Mouse (Mus musculus) urinary bladder, adult 18-20 months (tissue): ENCODE results near the gene Myh14.

ENCODE experiments used
- DNase-seq, 2 experiments: peaks; one replicate each; pipeline ENCODE4 v3.0.0; 2022; ENCODE audit warnings: low spot score in 2 of 2, mixed read lengths in 2 of 2

Myh14 gene

GRCm38 (mm10) chr7:44581637-44582036 lies 89.0 kb downstream of the Myh14 start:
- DNase-seq = no peak

GRCm38 (mm10) chr7:44576333-44576844 lies 94.3 kb downstream of the Myh14 start:
- DNase-seq = no peak

- no peak for DNase-seq
Measured at GRCm38 (mm10) chr7:44572956-44573484, 97.6 kb downstream of the Myh14 start.

DNA sequence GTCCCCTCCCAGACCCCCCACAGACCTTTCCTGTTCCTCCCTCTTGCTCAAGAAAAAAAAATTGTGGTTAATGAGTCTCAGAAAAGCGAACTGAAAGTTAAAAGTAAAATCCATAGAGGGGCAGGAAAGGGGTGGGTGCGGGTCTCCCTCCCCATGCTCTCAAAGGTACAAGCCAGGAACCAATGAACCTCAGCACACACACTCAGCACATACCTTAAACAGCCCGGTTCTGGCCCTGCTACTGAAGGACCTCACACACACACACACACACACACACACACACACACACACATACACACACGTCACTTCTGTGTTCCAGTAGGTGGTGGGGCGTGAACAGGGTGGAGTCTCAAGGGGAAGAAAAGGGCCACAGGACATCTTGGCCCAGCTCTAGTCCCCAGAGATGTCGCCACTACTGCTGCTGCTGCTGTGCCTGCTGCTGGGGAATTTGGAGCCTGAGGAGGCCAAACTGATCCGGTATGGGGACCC lies 98.4 kb downstream of the Myh14 start, which contains the start of gene Napsa:
Napsa (plus strand) TSS at position 168 of the 489 bp plus-strand sequence.
- DNase-seq = no peak

GRCm38 (mm10) chr7:44571811-44572210 lies 98.8 kb downstream of the Myh14 start:
- no peak for DNase-seq

DNA sequence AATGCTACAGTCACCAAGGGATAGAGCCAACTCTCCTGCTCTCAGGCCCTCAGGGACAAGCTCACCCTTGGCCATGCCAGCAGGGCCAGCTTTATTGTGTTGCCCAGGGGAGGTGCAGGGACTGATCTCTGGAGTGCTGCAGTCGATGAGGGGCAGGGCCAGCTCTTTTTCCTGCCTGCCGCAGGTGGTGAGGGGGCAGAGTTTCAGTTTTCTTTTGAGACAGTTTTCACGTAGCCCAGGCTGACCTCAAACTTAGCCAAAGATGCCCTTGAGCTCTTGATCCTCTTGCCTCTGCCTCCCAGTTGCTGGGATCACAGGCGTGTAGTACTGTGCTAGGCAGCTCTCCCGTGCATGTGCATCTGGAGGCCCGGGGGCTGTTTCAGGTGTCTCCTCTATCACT lies 99.7 kb downstream of the Myh14 start:
- DNase-seq = no peak

- no peak for DNase-seq
Measured at GRCm38 (mm10) chr7:44568803-44569202, 101.8 kb downstream of the Myh14 start.

DNA sequence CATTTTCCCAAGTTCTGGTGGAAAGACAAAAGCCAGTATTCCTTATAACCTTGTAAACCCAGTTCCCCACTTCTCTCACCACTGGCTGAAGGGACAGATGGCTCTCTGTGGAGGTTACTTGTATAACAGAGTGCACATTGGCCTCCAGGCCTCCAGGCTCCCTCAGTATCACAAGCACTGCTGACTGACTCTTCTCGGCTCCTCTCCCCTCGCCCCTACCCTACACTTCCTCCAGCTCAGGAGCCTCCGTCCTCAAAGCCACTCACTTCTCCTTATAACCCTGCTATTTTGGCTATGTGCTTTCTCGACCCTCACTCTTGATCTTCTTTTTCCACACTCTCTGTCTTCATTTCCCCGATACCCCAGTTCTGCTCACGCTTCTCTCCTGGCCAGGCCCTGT lies 105.2 kb downstream of the Myh14 start:
- no peak for DNase-seq

DNA sequence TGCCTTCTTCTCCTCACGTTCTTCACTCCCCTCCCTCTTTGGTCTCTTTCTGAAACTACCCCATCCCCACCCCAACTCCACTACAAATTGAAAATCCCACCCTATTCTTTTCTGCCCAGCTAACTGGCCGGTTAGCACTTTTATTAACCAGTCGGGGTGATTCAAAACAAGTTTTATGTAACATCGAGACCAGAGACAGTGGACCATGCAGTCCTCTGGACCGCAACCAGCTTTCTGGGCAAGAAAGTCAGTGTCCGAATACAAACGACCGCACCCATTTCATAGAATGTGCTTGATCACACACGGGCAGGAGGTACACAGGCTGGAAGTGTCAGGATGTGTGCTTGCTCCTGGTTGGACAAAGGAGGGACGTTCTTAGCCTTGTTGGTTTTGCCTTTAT lies 106.2 kb downstream of the Myh14 start:
- no peak for DNase-seq

- no peak for DNase-seq
Measured at GRCm38 (mm10) chr7:44563284-44563683, 107.4 kb downstream of the Myh14 start.

- DNase-seq = peak; percentile 50 to 51
Measured at GRCm38 (mm10) chr7:44560435-44561400, 109.9 kb downstream of the Myh14 start.

- no peak for DNase-seq
Measured at GRCm38 (mm10) chr7:44557629-44558028, 113.0 kb downstream of the Myh14 start.
